9 mouse cellular contexts compared by ENCODE assay signal in the genomic region with DNA sequence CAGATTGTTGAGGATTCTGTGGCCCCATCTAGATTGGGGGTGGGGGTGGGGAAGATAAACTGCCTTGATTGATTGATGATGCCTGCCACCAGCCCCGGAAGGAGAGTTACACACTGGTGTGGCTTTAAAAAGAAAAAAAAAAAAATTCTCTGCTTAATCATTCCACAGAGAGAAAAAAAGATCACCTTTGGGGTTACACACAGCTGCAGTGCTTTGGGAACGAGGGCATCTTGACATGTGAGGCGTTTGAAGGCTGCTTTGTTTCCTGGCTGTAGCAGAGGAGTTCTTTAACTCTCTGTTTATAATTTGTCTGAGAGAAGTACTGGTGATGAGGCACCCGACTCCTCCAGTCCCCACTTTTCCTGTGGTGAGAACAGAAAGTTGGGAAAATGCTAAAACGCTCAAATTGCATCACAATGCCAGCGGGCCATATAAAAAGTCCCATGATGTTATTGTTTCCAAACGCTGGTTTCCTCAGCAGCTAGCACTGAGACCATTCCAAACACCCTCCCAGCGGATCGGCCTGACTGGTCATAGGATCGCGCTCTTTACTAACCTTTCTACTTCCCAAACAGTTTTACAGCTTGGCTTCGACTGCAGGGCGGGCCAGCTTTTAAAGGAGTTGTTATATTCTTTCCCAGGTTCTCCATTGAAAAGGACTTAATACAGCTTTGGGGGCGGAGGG.
A peak's percentile ranks its signal among the peaks of the same experiment; 100 is the strongest.
DNase-seq lines count a peak whose midpoint lies in the region; ATAC-seq lines count a peak whose summit lies in the region.
"Had no signal": no experiment of that assay in that cellular context is flagged by ENCODE, and none has a peak within 500 bp of the region (broad histone marks: within the 10 kb centered on the region; RNA-seq: fewer than 3 reads in every experiment).

No protein-coding gene starts in this region.

- no peak overlapping the region for H3K4me2 ChIP-seq in hindbrain, embryonic 16.5 days (ENCODE audit: low read length)
- H3K4me2 ChIP-seq in neural tube, embryonic 11.5 days (ENCODE audit: low read depth) = 0 out of 2 replicates have a peak overlapping the region, but pooled peaks have one; percentile 9
- H3K4me2 ChIP-seq in forebrain, embryonic 11.5 days (ENCODE audit: low read depth, low read length, severe bottlenecking) = no peak overlapping the region
- H3K4me2 ChIP-seq: forebrain, embryonic 12.5 days had no signal

- H3K27me3 ChIP-seq in hindbrain, embryonic 10.5 days (ENCODE audit: insufficient read depth, poor library complexity, severe bottlenecking) = no peaks in the 10 kb centered on the region
- no peaks in the 10 kb centered on the region for H3K27me3 ChIP-seq in hindbrain, embryonic 16.5 days (replicated peaks; ENCODE audit: control insufficient read depth, insufficient read depth, low read length)
- no peaks in the 10 kb centered on the region for H3K27me3 ChIP-seq in neural tube, embryonic 11.5 days (ENCODE audit: control insufficient read depth, insufficient read depth, low read length)
- H3K27me3 ChIP-seq in forebrain, embryonic 11.5 days (ENCODE audit: control insufficient read depth, insufficient read depth, low read length) = no peaks in the 10 kb centered on the region
- H3K27me3 ChIP-seq in midbrain, embryonic 10.5 days (ENCODE audit: low read depth, poor library complexity, severe bottlenecking) = no peaks in the 10 kb centered on the region
- H3K27me3 ChIP-seq: forebrain, embryonic 12.5 days had no signal

- no peaks in the 10 kb centered on the region for H3K9me3 ChIP-seq in hindbrain, embryonic 10.5 days
- H3K9me3 ChIP-seq in hindbrain, embryonic 16.5 days (ENCODE audit: control insufficient read depth, low read length) = no peaks in the 10 kb centered on the region
- H3K9me3 ChIP-seq in neural tube, embryonic 11.5 days (ENCODE audit: control insufficient read depth, low read length) = no peaks in the 10 kb centered on the region
- H3K9me3 ChIP-seq in forebrain, embryonic 11.5 days (ENCODE audit: control insufficient read depth, low read length) = no peaks in the 10 kb centered on the region
- H3K9me3 ChIP-seq in midbrain, embryonic 10.5 days (replicated peaks) = no peaks in the 10 kb centered on the region
- H3K9me3 ChIP-seq: forebrain, embryonic 12.5 days had no signal

- no peak overlapping the region for H3K4me3 ChIP-seq in hindbrain, embryonic 10.5 days
- H3K4me3 ChIP-seq in hindbrain, embryonic 16.5 days (ENCODE audit: low read length) = no peak overlapping the region
- H3K4me3 ChIP-seq in neural tube, embryonic 11.5 days (ENCODE audit: low read depth, low read length) = no peak overlapping the region
- H3K4me3 ChIP-seq in forebrain, embryonic 11.5 days (ENCODE audit: low read depth, low read length) = no peak overlapping the region
- H3K4me3 ChIP-seq in midbrain, embryonic 10.5 days = no peak overlapping the region
- H3K4me3 ChIP-seq: forebrain, embryonic 12.5 days had no signal

- 39% methylated on average over 14 of the region's 14 CpGs for WGBS in hindbrain, embryonic 10.5 days
- 30% methylated on average over 14 of the region's 14 CpGs for WGBS in hindbrain, embryonic 16.5 days
- WGBS in neural tube, embryonic 11.5 days = 16% methylated on average over 14 of the region's 14 CpGs
- 50% methylated on average over 14 of the region's 14 CpGs for WGBS in forebrain, embryonic 11.5 days
- 58% methylated on average over 14 of the region's 14 CpGs for WGBS in midbrain, embryonic 10.5 days

- no peak overlapping the region for H3K9ac ChIP-seq in hindbrain, embryonic 16.5 days (ENCODE audit: low read depth, low read length)
- H3K9ac ChIP-seq in neural tube, embryonic 11.5 days (ENCODE audit: low read length) = peak overlapping the region; percentile 18; the same call in 1 of the 2 replicates
- H3K9ac ChIP-seq in forebrain, embryonic 11.5 days (ENCODE audit: low read length) = no peak overlapping the region
- H3K9ac ChIP-seq: forebrain, embryonic 12.5 days had no signal

- H3K36me3 ChIP-seq in hindbrain, embryonic 10.5 days = no peaks in the 10 kb centered on the region
- H3K36me3 ChIP-seq in hindbrain, embryonic 16.5 days (ENCODE audit: control insufficient read depth, insufficient read depth, low read length) = no peaks in the 10 kb centered on the region
- H3K36me3 ChIP-seq in neural tube, embryonic 11.5 days (ENCODE audit: control insufficient read depth, insufficient read depth, low read length) = no peaks in the 10 kb centered on the region
- no peaks in the 10 kb centered on the region for H3K36me3 ChIP-seq in forebrain, embryonic 11.5 days (ENCODE audit: control insufficient read depth, insufficient read depth, low read length)
- no peaks in the 10 kb centered on the region for H3K36me3 ChIP-seq in midbrain, embryonic 10.5 days
- H3K36me3 ChIP-seq: forebrain, embryonic 12.5 days had no signal

- peak overlapping the region; percentile 65 for H3K27ac ChIP-seq in hindbrain, embryonic 10.5 days
- no peak overlapping the region for H3K27ac ChIP-seq in hindbrain, embryonic 16.5 days (ENCODE audit: low read depth, low read length)
- no peak overlapping the region for H3K27ac ChIP-seq in neural tube, embryonic 11.5 days (ENCODE audit: low read depth, low read length)
- no peak overlapping the region for H3K27ac ChIP-seq in forebrain, embryonic 11.5 days (ENCODE audit: low read depth, low read length)
- no peak overlapping the region; the same call in 1 of the 2 replicates for H3K27ac ChIP-seq in midbrain, embryonic 10.5 days (replicated peaks)
- H3K27ac ChIP-seq: forebrain, embryonic 12.5 days had no signal

- ATAC-seq in hindbrain, embryonic 16.5 days = no peak
- ATAC-seq in neural tube, embryonic 11.5 days (ENCODE audit: insufficient read depth, low FRiP score, low TSS enrichment) = no peak
- no peak for ATAC-seq in forebrain, embryonic 11.5 days (replicated peaks; ENCODE audit: low FRiP score)
- no peak for ATAC-seq in granulocyte monocyte progenitor cell, adult 5-6 weeks (replicated peaks; ENCODE audit: poor library complexity, severe bottlenecking)

- peaks cover 13% of the 10 kb centered on the region for H3K4me1 ChIP-seq in hindbrain, embryonic 10.5 days (replicated peaks)
- no peaks in the 10 kb centered on the region for H3K4me1 ChIP-seq in hindbrain, embryonic 16.5 days (ENCODE audit: control insufficient read depth, insufficient read depth, low read depth, low read length)
- no peaks in the 10 kb centered on the region for H3K4me1 ChIP-seq in neural tube, embryonic 11.5 days (ENCODE audit: control insufficient read depth, insufficient read depth, low read length)
- H3K4me1 ChIP-seq in forebrain, embryonic 11.5 days (replicated peaks; ENCODE audit: control insufficient read depth, insufficient read depth, low read length) = no peaks in the 10 kb centered on the region
- peaks cover 6% of the 10 kb centered on the region for H3K4me1 ChIP-seq in midbrain, embryonic 10.5 days

- DNase-seq in hindbrain, embryonic 10.5 days (ENCODE audit: low spot score) = peak; percentile 22
- DNase-seq in brain, adult 2 months (ENCODE audit: low read depth, low spot score) = peak; percentile 19
- peak; percentile 37 for DNase-seq in kidney, adult 9 months
- peak; percentile 26 for DNase-seq in neural tube, embryonic 11.5 days (ENCODE audit: low spot score)
- no peak for DNase-seq in forebrain, embryonic 11.5 days (ENCODE audit: low spot score)
- DNase-seq in midbrain, embryonic 10.5 days (ENCODE audit: low spot score) = no peak

Comparison
In these comparisons a context has a peak if more than half of its experiments do, and no peak if none do; other contexts are left out.
1. DNase-seq: peak in hindbrain, embryonic 10.5 days (single experiment), brain, adult 2 months (single experiment), kidney, adult 9 months (single experiment) and neural tube, embryonic 11.5 days (single experiment); none in forebrain, embryonic 11.5 days (single experiment) and midbrain, embryonic 10.5 days (single experiment).